Mouse (Mus musculus) layer of hippocampus, adult 8-10 months (tissue): ENCODE measurements around the gene Slc6a6. TPM values are rescaled to one million over a fixed set of nuclear protein-coding genes. Genes with fewer than 3 reads are reported as not detected.

Experiments
- DNase-seq, 2 experiments: peaks; one replicate each; pipeline ENCODE4 v3.0.0; 2022; ENCODE audit warnings: low spot score in 2 of 2
- total RNA-seq, 4 experiments: library from RNA; stranded (reverse); gene quantifications; 2 replicates each; pipeline ENCODE4 v1.2.4; 2022

Slc6a6 gene
- total RNA-seq, 4 experiments from 2014 or later: 142 to 166 (median 152) TPM

GRCm38 (mm10) chr6:91669270-91669669 lies 14.6 kb upstream of the Slc6a6 start:
- no peak for DNase-seq

GRCm38 (mm10) chr6:91670224-91670623 lies 13.6 kb upstream of the Slc6a6 start:
- no peak for DNase-seq

- no peak for DNase-seq
Observed at GRCm38 (mm10) chr6:91674757-91675350, 9.0 kb upstream of the Slc6a6 start.

GRCm38 (mm10) chr6:91678506-91679094 lies 5.3 kb upstream of the Slc6a6 start:
- no peak for DNase-seq

- peak; percentile 46 to 68 for DNase-seq
Observed at GRCm38 (mm10) chr6:91679095-91679577, 4.7 kb upstream of the Slc6a6 start.

- no peak for DNase-seq
Observed at GRCm38 (mm10) chr6:91679716-91680115, 4.1 kb upstream of the Slc6a6 start.

- DNase-seq: no peak
Observed at GRCm38 (mm10) chr6:91681841-91682240, 2.0 kb upstream of the Slc6a6 start.

- no peak for DNase-seq
Observed at GRCm38 (mm10) chr6:91683121-91683520, 732 bp upstream of the Slc6a6 start.

- no peak for DNase-seq
Observed at GRCm38 (mm10) chr6:91684474-91684829, 599 bp downstream of the Slc6a6 start.

GRCm38 (mm10) chr6:91684831-91685532 lies 1.1 kb downstream of the Slc6a6 start:
- peak in 1 of 2 experiments; percentile 38 for DNase-seq

- DNase-seq: peak; percentile 44 to 70
Observed at GRCm38 (mm10) chr6:91685533-91685883, 1.7 kb downstream of the Slc6a6 start.

- no peak for DNase-seq
Observed at GRCm38 (mm10) chr6:91685896-91686295, 2.0 kb downstream of the Slc6a6 start.

- no peak for DNase-seq
Observed at GRCm38 (mm10) chr6:91686597-91686996, 2.7 kb downstream of the Slc6a6 start.

GRCm38 (mm10) chr6:91688021-91688420 lies 4.2 kb downstream of the Slc6a6 start:
- DNase-seq: no peak

GRCm38 (mm10) chr6:91689231-91689630 lies 5.4 kb downstream of the Slc6a6 start:
- no peak for DNase-seq

- no peak for DNase-seq
Observed at GRCm38 (mm10) chr6:91690222-91690621, 6.4 kb downstream of the Slc6a6 start.

GRCm38 (mm10) chr6:91690646-91691045 lies 6.8 kb downstream of the Slc6a6 start:
- DNase-seq: no peak

GRCm38 (mm10) chr6:91691576-91691975 lies 7.7 kb downstream of the Slc6a6 start:
- no peak for DNase-seq

- no peak for DNase-seq
Observed at GRCm38 (mm10) chr6:91693301-91693886, 9.5 kb downstream of the Slc6a6 start.

GRCm38 (mm10) chr6:91694610-91695009 lies 10.8 kb downstream of the Slc6a6 start:
- DNase-seq: peak in 1 of 2 experiments; percentile 37

- no peak for DNase-seq
Observed at GRCm38 (mm10) chr6:91698831-91699230, 15.0 kb downstream of the Slc6a6 start.

- DNase-seq: no peak
Observed at GRCm38 (mm10) chr6:91699482-91700200, 15.8 kb downstream of the Slc6a6 start.
